Mouse (Mus musculus): ENCODE data around the gene Ube2d2b.

Gene Ube2d2b

DNA sequence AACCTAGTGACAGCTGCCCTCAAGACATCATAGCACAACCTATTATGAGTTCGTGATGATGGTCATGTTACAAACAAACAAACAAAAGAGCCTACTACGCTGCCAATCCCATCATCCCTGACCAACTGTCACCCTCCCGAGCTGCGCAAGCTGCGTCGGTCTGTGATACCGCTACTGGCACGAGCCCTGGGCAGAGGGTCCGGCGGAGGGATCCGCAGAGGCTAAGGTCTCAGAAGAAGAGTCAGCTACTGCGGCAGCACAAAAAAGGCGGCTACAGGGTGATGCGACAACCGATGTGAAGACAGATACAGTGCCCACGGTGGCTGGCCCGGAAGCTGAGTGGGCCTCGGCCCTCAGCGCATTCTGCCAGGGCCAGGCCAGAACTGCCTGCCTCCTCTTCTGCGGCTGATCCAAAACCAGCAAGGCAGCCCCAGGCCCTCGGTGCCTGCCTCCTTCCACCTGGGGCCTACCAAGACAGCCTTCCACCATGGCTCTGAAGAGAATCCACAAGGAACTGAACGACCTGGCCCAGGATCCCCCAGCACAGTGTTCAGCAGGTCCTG is at the start of gene Ube2d2b:
Ube2d2b (plus strand) TSS at position 102 of the 563 bp plus-strand sequence.
- no peak for DNase-seq (ENCODE audit: low read depth, low spot score)

DNA sequence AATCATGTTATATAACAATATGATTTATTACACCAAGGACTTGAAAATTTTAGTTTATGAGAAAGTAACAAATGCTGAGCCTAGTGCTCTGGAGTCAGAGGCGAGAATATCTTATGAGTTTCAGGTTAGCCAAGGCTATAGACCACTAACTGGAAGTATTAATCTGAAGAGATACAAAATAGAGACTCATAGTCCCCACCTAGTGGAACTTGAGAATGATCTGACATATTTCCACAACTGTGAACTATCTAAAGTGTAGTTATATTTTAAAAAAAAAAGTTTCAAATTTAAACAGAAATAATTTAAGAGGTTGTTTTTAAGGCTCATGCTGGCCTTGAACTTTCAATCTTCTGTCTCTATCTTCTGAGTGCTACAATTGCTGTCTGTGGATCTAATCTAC is 47.5 kb upstream of the Ube2d2b start:
- no peak for DNase-seq (ENCODE audit: low read depth, low spot score)

DNA sequence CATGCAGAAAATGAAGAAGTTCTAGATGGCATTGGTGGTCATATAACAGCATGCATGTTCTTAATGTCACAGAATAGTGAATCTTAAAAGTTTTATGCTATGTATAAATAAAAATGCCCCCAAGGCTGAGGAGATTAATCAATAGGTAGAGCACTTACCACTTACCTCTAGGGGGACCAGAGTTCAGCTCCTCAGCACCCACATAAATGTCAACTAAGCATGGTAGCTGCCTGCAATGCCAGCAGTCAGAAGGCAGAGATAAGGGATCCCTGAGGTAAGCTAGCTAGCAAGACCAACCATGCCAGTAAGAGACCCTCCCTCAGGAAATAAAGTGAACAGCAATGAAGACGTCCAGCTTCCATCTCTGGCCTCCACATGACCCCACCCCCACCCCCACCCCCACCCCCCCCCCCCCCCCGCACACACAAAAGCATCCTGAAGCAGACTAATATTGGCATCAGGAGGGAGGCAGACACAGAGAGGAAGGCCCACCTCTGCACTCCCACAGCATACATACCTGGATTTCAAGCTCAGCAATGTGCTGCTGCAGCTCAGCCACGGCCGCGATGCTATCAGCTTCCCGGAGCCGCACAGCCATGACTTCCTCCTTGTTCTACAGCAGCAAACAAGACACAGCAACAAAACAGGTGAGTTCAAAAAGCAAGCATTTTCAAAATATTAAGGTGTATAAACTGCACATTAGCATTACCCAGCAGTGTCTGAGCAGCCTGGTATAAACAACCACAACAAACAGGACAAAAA is 42.0 kb upstream of the Ube2d2b start:
- no peak for DNase-seq (ENCODE audit: low read depth, low spot score)

DNA sequence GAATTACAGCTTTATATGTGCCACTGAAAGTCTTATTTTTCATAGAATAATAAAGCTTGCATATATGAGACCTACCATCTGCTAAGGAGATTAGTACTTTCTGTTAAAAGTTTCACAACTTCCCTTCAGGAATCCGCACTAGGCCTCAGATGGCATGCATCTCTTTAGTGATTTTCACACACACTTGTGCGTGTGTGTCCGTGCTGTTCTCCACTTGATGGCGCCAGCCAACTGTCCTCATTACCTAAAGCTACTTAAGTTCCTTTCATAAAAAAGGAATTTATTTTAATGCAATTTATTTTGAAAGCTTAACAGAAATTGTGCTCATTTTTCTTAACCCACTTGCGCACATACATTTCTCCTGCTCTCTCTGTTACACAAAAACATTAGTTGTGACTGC is 40.4 kb upstream of the Ube2d2b start:
- no peak for DNase-seq (ENCODE audit: low read depth, low spot score)

DNA sequence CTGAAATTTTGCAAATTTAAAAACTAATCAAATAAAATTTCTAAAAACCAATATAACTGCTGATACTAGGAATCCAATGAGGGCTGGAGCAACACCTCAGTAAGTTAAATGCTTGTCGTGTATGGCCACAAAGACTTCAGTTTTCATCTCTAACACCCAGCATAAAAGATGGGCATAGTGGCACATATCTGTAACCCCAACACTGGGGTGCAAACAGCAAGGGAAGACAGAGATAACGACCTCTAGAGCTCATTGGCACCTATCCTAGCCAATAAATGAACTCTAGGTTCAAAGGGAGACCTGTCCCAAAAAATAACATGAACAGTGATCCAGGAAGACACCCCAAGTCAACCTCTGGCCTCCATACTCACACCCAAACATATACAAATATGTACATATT is 37.9 kb upstream of the Ube2d2b start:
- DNase-seq (ENCODE audit: low read depth, low spot score), result no peak

DNA sequence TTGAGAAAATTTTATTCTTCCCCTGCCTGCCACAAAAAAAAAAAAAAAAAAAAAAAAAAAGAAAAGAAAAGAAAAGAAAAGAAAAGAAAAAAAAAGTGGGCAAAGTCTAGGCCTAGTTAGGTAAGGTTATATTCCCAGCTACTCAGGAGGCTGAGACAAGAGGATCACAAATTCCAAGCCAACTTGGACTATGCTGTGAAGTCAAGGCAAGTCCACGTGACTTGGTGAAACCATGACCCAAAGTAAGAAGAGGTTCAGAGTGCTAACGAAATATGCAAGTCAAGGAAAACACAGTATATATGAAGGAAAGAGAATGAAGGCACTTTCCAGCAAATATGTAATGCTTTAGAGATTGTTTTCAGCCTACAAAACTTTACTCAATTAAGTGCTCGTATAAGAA is 37.4 kb upstream of the Ube2d2b start:
- no peak for DNase-seq (ENCODE audit: low read depth, low spot score)

DNA sequence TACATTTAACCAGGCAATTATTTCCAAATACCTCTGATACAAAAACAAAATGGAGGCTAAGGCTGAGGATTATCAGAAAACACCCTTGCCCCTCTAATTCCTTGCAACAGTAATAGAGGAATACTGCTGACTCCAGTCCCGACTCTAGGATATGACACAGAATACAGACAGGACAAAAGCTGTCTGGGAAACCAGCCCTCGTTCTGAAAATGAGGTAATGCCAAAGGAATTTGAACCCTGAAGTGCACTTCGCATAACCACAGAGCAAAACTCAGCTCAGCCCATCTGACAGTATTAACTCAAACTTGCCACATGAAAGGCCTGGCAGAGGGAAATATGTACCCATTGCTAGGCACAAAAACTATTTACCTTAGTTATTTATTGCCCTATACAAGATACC is 36.6 kb upstream of the Ube2d2b start:
- DNase-seq (ENCODE audit: low read depth, low spot score), result no peak

DNA sequence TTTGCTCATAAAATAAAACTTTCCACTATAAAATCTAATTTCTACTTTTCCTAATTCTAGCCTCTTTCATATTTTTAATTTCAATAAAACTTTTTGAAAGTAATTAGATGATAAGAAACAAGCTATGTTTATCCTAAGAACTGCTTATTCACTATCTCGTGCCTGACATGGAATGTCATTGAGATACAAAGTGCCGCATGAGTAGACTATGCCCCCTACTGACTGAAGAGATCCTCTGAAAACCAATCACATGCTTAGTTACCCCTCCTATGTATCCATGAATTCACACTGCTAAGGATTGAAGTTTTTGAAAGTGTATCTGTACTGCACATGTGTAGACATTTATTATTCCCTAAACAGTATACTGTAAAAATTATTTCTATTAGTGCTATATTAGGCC is 36.0 kb upstream of the Ube2d2b start:
- no peak for DNase-seq (ENCODE audit: low read depth, low spot score)

DNA sequence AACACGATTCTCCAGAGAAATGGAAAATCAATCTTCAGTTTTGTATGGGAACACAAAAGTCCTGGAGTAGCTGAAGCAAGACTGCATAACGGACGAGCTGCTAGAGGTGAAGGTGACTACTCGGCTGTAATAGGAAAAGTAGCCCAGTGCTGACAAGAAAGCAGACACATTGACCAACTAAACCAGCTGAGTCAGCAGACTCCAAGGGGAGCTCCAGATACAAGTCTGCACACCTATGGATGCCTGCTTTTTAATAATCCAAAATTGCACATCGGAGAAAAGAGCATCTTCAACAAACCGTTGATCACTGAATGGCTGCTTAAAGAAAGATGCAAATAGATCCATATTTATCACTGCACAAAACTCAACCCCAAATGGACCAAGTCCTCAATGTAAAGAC is 31.6 kb upstream of the Ube2d2b start:
- no peak for DNase-seq (ENCODE audit: low read depth, low spot score)

DNA sequence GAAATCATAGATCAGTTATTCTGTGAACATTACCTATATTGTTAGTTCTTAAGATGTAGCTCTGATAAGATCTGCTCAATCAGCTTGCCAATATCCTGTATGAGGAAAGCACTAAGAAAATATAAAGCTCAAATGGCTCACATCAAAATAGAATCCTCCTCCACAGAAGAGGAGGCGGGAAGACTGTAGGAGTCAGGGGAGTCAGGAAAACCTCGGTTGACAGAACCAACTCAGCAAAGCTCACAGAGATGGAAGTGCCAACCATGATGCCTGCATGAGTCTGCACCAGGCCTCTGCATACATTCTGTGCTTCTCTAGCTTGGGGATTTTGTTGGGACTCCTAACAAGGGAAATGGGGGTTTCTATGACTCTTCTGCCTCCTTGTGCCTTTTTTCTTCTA is 28.7 kb upstream of the Ube2d2b start:
- no peak for DNase-seq (ENCODE audit: low read depth, low spot score)

DNA sequence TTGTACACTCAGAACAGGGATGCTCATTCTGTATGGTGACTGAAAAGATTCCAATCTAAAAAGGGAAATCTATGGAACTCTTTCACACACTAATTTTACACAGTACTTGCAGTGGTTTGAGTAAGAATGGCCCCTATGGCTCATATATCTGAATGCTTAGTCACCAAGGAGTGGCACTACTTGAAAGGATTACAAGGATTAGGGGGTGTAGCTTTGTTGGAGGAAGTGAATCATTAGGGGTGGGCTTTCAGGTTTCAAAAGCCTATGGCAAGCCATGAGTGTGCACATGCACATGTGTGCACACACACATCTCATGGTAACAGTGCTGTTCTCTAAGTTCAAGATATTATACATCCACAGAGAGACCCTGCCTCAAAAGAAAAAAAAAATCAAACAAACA is 27.3 kb upstream of the Ube2d2b start:
- DNase-seq (ENCODE audit: low read depth, low spot score), result no peak

DNA sequence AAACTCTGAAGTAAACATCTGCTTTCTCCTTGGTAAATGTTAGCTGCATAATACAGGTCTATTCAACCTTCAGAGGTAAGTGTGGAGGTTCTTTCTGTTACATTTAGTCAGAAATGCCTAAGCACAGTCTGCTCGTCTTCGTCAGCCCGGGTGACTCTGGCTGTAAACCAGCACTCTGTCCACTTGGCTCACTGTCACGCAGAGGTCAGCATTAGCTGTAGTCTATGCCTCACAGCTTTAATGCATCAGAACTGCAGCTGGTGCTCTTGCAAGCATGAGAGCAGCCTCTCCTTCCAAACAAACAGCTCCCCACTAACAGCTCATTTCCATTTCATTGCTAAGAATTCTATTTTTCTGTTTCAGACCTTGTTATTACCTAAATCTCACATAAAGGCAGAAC is 22.4 kb upstream of the Ube2d2b start:
- no peak for DNase-seq (ENCODE audit: low read depth, low spot score)

DNA sequence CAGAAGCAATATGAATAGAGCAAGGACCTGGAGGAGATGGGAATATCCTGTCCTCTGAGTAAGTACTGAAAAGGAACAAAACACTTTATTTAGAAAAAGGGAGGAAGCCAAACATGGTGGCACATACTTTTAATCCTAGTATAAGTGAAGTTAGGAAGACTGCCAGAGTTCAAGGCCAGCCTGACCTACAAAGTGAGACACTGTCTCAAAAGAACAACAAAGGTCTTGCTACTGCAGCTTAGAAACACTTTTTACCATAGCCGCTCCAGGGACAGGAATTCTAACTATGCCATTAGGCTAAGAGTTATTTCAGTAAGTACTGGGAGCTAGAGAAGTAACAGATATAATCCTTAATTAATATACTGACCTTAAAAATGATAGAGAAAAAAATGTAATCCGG is 15.2 kb upstream of the Ube2d2b start:
- DNase-seq (ENCODE audit: low read depth, low spot score), result no peak

DNA sequence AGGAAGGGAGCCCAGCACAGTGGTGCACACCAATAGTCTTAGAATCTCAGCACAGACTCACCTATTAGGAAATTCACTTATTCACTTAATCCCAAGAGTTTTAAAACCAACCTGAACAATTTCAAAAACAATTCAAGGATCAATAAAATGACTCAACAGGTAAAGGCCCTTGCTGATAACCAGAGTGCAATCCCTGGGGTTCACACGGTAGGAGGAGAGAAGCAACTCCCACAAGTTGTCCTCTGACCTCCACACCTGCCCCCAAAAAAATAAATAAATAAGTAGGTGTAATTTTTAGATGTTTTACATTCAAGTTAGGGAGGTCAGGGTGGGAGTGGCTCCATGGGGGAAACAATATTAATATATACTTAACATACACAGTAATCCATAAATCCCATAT is 7.4 kb upstream of the Ube2d2b start:
- DNase-seq (ENCODE audit: low read depth, low spot score), result no peak

DNA sequence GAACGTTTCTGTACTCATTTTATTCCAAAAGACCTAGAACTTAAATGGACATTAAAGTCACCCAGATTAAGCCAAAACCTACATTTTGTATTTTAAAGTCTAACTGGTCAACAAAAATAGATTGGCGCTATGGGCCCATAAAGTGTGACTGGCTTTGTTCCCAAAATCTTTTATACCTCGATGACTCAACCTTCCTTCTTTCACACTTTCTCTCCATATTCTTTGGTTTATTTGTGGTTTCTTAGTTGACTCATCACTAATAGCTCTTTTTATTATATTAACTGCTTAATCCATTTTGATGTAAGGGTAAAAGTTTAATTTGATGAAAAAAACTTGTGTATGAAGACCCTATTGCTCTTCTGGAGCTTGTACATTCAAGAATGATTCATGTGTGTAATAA is 1.5 kb downstream of the Ube2d2b start:
- no peak for DNase-seq (ENCODE audit: low read depth, low spot score)

DNA sequence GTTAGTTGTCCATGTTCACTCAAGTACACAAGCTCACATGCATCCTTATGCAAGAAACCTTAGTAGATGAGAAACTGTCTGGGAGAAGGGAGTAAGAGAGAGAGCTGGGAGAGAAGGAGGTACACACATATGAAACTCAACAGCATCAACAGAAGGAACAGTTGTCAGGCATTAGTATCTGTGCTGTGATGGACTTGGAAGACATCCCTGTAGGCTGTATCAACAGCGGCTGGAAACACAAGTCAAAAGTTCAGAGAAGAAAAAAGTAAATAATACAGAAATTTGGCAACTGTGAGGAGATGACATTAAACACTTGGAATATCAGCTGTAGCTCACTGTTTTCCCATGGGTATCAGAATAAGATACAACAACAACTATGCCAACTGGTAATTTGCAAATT is 4.4 kb downstream of the Ube2d2b start:
- DNase-seq (ENCODE audit: low read depth, low spot score), result no peak

DNA sequence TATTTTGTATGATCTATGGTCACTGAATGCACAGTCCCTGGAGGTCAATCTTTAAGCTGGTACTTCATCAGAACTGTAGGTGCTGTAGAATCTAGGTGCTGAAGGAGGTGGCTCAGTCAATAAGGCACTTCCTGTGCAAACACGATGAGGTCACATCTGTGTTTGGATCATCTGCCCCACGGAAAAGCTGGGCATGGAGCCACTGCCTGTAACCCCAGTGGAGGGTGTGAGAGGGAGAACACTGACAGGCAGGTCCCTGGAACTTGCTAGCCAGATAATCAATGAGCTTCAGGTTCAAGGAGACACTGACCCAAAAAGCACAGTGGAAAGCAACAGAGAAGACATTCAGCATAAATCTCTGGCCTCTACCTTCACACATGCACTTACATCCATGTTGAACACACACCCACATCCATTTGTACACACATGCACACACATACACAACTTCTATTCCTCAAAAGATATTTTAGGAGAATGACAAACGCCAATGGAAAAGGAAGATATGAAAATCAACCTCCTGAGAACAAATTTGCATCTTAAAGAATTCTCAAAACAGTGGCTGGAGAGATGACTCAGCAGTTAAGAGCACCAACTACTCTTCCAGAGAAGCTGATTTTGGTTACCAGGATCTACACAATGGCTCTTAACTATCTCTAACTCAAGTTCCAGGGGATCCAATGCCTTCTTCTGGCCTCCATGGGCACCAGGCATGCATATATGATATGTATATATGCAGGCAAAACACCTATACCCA is 9.2 kb downstream of the Ube2d2b start:
- no peak for DNase-seq (ENCODE audit: low read depth, low spot score)

DNA sequence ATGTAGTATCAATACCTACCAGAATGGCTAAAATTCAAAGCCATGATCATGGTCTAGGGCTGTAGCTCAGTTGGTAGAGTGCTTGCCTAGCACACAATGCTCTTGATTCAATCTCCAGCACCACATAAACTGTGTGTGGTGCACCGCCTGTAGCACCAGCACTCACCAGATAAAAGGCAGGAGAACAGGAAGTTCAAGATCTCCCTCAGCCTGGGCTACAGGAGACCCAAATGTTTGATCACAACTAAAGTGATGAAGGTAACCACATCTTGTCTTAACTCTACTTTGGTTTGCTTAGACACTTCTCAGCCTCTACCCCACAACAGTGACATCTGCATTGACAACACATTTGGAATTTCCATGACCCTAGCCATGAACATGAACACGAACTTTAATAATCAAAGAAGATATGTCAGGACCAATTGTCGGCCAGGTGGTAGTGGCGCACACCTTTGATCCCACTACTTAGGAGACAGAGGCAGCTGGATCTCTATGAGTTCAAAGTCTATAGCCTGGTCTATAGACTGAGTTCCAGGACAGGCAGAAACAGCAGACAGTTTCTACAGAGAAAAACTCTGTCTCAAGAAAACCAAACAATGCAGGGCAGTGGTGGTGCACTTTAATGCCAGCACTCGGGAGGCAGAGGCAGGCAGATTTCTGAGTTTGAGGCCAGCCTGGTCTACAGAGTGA is 10.8 kb downstream of the Ube2d2b start:
- DNase-seq (ENCODE audit: low read depth, low spot score), result no peak

DNA sequence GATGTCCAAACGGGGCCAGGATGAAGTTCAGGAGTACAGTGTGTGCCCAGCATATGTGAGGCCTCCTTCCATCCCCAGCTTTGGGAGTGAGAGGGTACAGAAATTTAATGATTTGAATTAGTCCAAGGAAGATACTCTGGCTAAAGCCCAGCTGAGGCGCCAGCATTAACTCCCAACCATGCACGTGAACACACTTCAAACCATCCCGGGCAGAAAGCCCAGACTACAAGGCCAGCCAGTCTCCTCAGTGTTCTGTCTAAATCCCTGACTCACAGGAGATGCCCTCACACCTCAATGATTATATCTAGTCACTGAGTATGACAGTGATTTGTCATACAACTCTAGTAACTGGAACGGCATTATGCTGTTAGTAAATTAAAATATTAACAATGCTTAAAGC is 17.4 kb downstream of the Ube2d2b start:
- DNase-seq (ENCODE audit: low read depth, low spot score), result no peak

DNA sequence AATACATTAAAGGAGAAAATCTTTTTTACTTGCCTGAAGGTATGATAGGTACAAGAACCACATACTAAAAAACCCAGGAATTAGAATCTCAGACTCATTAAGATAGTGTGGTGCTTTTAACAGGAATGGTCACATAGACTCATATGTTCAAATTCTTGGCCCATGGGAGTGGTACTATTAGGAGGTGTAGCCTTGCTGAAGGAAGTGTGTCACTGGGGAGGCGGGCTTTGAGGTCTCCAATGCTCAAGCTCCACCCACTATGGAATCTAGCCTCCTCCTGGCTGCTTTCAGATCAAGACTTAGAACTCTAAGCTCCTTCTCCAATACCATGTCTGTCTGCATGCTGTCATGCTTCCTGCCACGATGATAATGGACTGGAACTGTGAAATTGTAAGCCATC is 17.9 kb downstream of the Ube2d2b start:
- no peak for DNase-seq (ENCODE audit: low read depth, low spot score)

DNA sequence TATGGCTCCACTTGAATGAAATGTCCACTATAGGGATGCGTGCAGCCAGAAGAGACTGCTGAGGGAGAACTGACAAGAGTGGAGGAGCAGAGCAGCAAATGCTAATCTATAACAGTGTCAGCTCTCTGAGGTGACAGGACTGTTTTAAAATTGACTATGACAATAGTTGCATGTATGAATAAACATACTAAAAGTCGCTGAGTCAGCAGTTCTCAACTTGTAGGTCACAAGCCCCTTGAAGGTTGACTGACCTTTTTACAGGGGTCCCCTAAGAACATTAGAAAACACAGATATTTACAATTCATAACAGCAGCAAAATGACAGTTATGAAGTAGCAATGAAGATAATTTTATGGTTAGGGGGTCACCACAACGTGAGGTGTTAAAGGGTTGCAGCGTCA is 19.1 kb downstream of the Ube2d2b start:
- DNase-seq (ENCODE audit: low read depth, low spot score), result no peak

DNA sequence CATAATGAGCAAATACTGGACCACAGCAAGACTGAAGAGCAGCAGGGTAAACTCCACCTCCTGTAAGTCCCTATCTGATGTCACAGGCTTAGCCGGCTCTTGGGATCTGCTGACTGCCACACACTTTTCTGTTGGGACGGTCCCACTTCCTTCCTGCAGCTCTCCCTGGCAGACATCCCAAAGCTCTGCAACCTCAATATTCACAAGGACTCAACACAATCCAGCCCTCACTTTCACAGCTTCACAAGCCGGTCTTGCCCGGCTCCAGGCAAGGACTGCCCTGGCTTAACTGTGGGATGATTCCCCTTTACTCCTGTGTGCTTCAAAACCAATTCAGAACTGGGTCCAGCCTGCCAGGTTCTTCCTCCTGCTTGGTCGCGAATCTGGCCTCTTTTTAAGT is 23.9 kb downstream of the Ube2d2b start:
- DNase-seq (ENCODE audit: low read depth, low spot score), result no peak

DNA sequence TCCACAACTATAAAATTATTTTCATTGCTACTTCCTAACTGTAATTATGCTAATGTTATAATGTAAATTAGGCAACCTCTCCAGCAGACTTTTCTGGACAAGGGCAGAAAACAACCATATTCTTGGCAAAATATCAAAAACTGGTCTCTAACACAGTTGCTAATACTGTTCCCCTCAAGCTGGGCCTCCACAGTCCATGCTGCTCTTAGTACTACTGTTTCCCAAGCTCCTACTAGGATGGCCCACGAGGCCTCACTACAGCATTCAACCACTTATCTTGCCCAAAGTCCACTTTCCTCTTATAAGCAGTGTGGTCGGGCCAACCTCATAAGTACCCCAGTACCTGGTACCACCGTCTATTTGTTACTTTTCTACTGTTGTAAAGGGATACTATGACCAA is 24.7 kb downstream of the Ube2d2b start:
- DNase-seq (ENCODE audit: low read depth, low spot score), result no peak

Measured in c-Kit-negative CD71-positive TER-119-positive erythroid progenitor cells, embryonic 14.5 days (primary cell).